ENCODE assay signal across 24 mouse cellular contexts in the genomic region with DNA sequence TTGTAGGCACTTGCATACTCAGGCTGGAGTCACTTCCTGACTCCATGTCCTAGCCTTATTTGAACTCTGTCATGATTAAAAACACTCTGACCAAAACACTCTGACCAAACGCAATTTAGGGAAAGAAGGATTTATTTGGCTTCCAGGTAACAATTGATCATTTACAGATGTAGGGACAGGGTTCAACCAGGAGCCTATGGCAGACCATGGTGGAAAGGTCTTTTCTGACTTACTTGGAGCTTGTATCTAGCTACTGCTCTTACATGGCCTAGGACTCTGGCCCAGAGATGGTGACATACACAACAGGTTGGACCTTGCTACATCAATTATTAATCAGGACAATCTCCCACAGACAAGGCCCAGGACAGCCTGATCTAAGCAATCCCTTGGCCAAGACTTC. TPM values are rescaled to one million over a fixed set of nuclear protein-coding genes. Genes with fewer than 3 reads are reported as not detected.
"Had no signal": no experiment of that assay in that cellular context is flagged by ENCODE, and none has a peak within 500 bp of the region (broad histone marks: within the 10 kb centered on the region; RNA-seq: fewer than 3 reads in every experiment).

No protein-coding gene starts in this region.

- H3K4me1 ChIP-seq: lung, embryonic 15.5 days; megakaryocyte, embryonic 14.5 days; midbrain, embryonic 13.5 days; midbrain, embryonic 15.5 days; neural tube, embryonic 12.5 days; stomach, embryonic 15.5 days had no signal

- H3K9me3 ChIP-seq: lung, embryonic 15.5 days; midbrain, embryonic 13.5 days; midbrain, embryonic 15.5 days; neural tube, embryonic 12.5 days; stomach, embryonic 15.5 days had no signal

- ATAC-seq: lung, postnatal 0 days; midbrain, embryonic 13.5 days; midbrain, embryonic 15.5 days had no signal

- H3K9ac ChIP-seq: lung, embryonic 15.5 days; midbrain, embryonic 13.5 days; midbrain, embryonic 15.5 days; neural tube, embryonic 12.5 days; stomach, embryonic 15.5 days had no signal

- H3K27me3 ChIP-seq: lung, embryonic 15.5 days; megakaryocyte, embryonic 14.5 days; midbrain, embryonic 13.5 days; midbrain, embryonic 15.5 days; neural tube, embryonic 12.5 days; stomach, embryonic 15.5 days had no signal

- H3K36me3 ChIP-seq: lung, embryonic 15.5 days; midbrain, embryonic 13.5 days; midbrain, embryonic 15.5 days; neural tube, embryonic 12.5 days; stomach, embryonic 15.5 days had no signal

- H3K4me2 ChIP-seq: lung, embryonic 15.5 days; midbrain, embryonic 11.5 days; midbrain, embryonic 13.5 days; midbrain, embryonic 15.5 days; neural tube, embryonic 12.5 days; stomach, embryonic 15.5 days had no signal

- H3K4me3 ChIP-seq: lung, embryonic 15.5 days; megakaryocyte, embryonic 14.5 days; midbrain, embryonic 13.5 days; midbrain, embryonic 15.5 days; neural tube, embryonic 12.5 days; stomach, embryonic 15.5 days had no signal

- DNase-seq: lung, adult 2 months; lung, postnatal 14 days; lung, postnatal 36 days; right cerebral cortex, postnatal 14 days; thymus, adult 2 months; thymus, postnatal 25 days; thymus, postnatal 4 days had no signal

- H3K27ac ChIP-seq: lung, embryonic 15.5 days; macrophage; midbrain, embryonic 13.5 days; midbrain, embryonic 15.5 days; neural tube, embryonic 12.5 days; stomach, embryonic 15.5 days; stomach, postnatal 0 days had no signal

RNA-seq across cellular contexts. Expression of a gene that starts 32.6 kb away (rescaled TPM):
- total RNA-seq: megakaryocyte progenitor cell, adult 5-6 weeks; midbrain, postnatal 0 days; monocyte, adult 5-6 weeks; neutrophil, adult 5-6 weeks had no signal
- polyA plus RNA-seq: lung, adult 2 months; lung, embryonic 15.5 days; lung, postnatal 0 days; macrophage; midbrain, embryonic 11.5 days; midbrain, embryonic 13.5 days; midbrain, embryonic 15.5 days; midbrain, postnatal 0 days; neural tube, embryonic 12.5 days; neural tube, embryonic 14.5 days; spleen, adult 2 months; stomach, embryonic 15.5 days; stomach, postnatal 0 days; thymus, adult 2 months; urinary bladder, adult 2 months had no signal
